Mouse (Mus musculus): ENCODE results near the gene Abcb10. TPM values are rescaled to one million over a fixed set of nuclear protein-coding genes. Genes with fewer than 3 reads are reported as not detected.

Gene Abcb10
- polyA plus RNA-seq, 1 experiment from 2014 or later: 19.1 TPM

MicroRNAs within 50 kb of the gene (microRNA counts, 519-probe panel; counts per million panel counts)
- not detected for microRNA mmu-miR-1967

Small RNA genes lying within 50 kb of the gene (microRNA-seq; reads per million reads assigned to microRNA genes)
- gene Mir1967: not detected

Other genes starting within 250 kb of the Abcb10 start
- gene Rab4a, start 177.1 kb downstream of the Abcb10 start, polyA plus RNA-seq (2014; fragmentation: Nextera tagmentation; extraction: Ambion mirVana): 58.8 and 61.2 TPM in 2 replicates
- 7.5 and 7.9 TPM in 2 replicates for gene Ccsap, start 122.9 kb downstream of the Abcb10 start, polyA plus RNA-seq (2014; fragmentation: Nextera tagmentation; extraction: Ambion mirVana)
- gene Acta1, start 88.4 kb downstream of the Abcb10 start, polyA plus RNA-seq (2014; fragmentation: Nextera tagmentation; extraction: Ambion mirVana): 0.17 TPM in 1 of 2 replicates, not detected in the other
- gene Nup133, start 33.9 kb downstream of the Abcb10 start, polyA plus RNA-seq (2014; fragmentation: Nextera tagmentation; extraction: Ambion mirVana): 54.2 and 61.7 TPM in 2 replicates
- gene Taf5l, start 38.3 kb upstream of the Abcb10 start, polyA plus RNA-seq (2014; fragmentation: Nextera tagmentation; extraction: Ambion mirVana): 34.8 and 40.2 TPM in 2 replicates
- gene Urb2, start 38.4 kb upstream of the Abcb10 start, polyA plus RNA-seq (2014; fragmentation: Nextera tagmentation; extraction: Ambion mirVana): 6.9 and 7.1 TPM in 2 replicates
- 66.9 and 76.6 TPM in 2 replicates for gene Galnt2, start 248.3 kb upstream of the Abcb10 start, polyA plus RNA-seq (2014; fragmentation: Nextera tagmentation; extraction: Ambion mirVana)